Mouse (Mus musculus) frontal cortex, postnatal 10 days (tissue): ENCODE measurements at regions not wholly inside any gene's neighbourhood (a gene's known extent, or its start where the extent isn't known, plus 50 kb on each side); places are given as distances from the start of the nearest gene placed in this dataset.

Experiments
- DNase-seq, 2 experiments: peaks; one replicate each; pipeline ENCODE4 v3.0.0; 2022; ENCODE audit warnings: low spot score in 2 of 2, mixed read lengths in 1 of 2

GRCm38 (mm10) chr3:70566140-70566857, 558.9 kb downstream of the Otol1 start:
- no peak for DNase-seq

- no peak for DNase-seq
These were observed 587.4 kb downstream of the Otol1 start for GRCm38 (mm10) chr3:70594785-70595184.
